Mouse (Mus musculus) CH12.LX (cell line): ENCODE measurements around the gene Zbtb42. TPM values are rescaled to one million over a fixed set of nuclear protein-coding genes. Genes with fewer than 3 reads are reported as not detected.

ENCODE experiments used
- DNase-seq: peaks from one replicate; pipeline ENCODE4 v3.0.0-alpha.2; 2013; ENCODE audit errors: extremely low read depth
- H3K27ac ChIP-seq: 2 replicates; pipeline ENCODE4 v1.5.1; 2012; ENCODE audit warnings: low read depth, mild to moderate bottlenecking, control low read depth, moderate library complexity; ENCODE audit not compliant: insufficient read depth
- H3K27me3 ChIP-seq: replicated peaks from 2 replicates; pipeline ENCODE3; 2012; ENCODE audit warnings: inconsistent platforms
- H3K36me3 ChIP-seq, 2 experiments: replicated peaks in 1 of 2; 2 replicates each; pipeline versions ENCODE3 to v1.6.1; 2012; ENCODE audit warnings: inconsistent platforms in 1 of 2, low read length in 1 of 2, mild to moderate bottlenecking in 1 of 2, mixed read lengths in 1 of 2, moderate library complexity in 1 of 2; ENCODE audit not compliant: control insufficient read depth in 1 of 2, insufficient read depth in 1 of 2
- H3K4me1 ChIP-seq, 2 experiments: 2 replicates each; pipeline ENCODE4 v1.6.1; 2012; ENCODE audit warnings: inconsistent platforms in 1 of 2, moderate library complexity in 1 of 2; ENCODE audit not compliant: insufficient read depth in 2 of 2, control insufficient read depth in 1 of 2
- H3K4me2 ChIP-seq: 2 replicates; pipeline ENCODE4 v1.6.1; 2012; ENCODE audit warnings: low read depth, mild to moderate bottlenecking, control low read depth; ENCODE audit not compliant: poor library complexity, insufficient read depth, severe bottlenecking
- H3K4me3 ChIP-seq, 3 experiments: fragments of 150-350 bp in 1 of 3; sonication (generic) in 1 of 3; replicated peaks in 1 of 3; 2 replicates each; pipeline versions ENCODE3 to v1.5.1; 2011 to 2012; ENCODE audit warnings: low read depth in 2 of 3, low read length in 2 of 3, mild to moderate bottlenecking in 2 of 3, moderate library complexity in 2 of 3, control low read depth in 1 of 3, improper control_type of control experiment in 1 of 3, inconsistent platforms in 1 of 3, mixed read lengths in 1 of 3; ENCODE audit not compliant: poor library complexity in 1 of 3
- H3K79me2 ChIP-seq: replicated peaks from 2 replicates; pipeline ENCODE4 v1.6.1; 2012; ENCODE audit warnings: mild to moderate bottlenecking, moderate library complexity; ENCODE audit not compliant: control insufficient read depth, poor library complexity, insufficient read depth, severe bottlenecking; ENCODE audit errors: extremely low read depth
- H3K9ac ChIP-seq: 2 replicates; pipeline ENCODE4 v1.6.1; 2012; ENCODE audit warnings: low read depth, mild to moderate bottlenecking, control low read depth, moderate library complexity; ENCODE audit not compliant: insufficient read depth
- H3K9me3 ChIP-seq: replicated peaks from 2 replicates; pipeline ENCODE3; 2012; ENCODE audit warnings: low read length, inconsistent platforms, mixed read lengths
- BHLHE40 ChIP-seq: IDR thresholded peaks from 2 replicates; pipeline ENCODE4 v1.6.1; 2011; ENCODE audit warnings: mild to moderate bottlenecking, low read depth, low read length, improper control_type of control experiment
- CHD1 ChIP-seq: IDR thresholded peaks from 2 replicates; pipeline ENCODE4 v1.6.1; 2012; ENCODE audit warnings: low read depth, low read length, improper control_type of control experiment, inconsistent platforms
- CTCF ChIP-seq, 2 experiments: IDR thresholded peaks in 1 of 2; conservative IDR thresholded peaks in 1 of 2; 2 replicates each; pipeline ENCODE4 v1.5.1; 2011 to 2012; ENCODE audit warnings: low read depth in 2 of 2, low read length in 2 of 2, improper control_type of control experiment in 1 of 2, inconsistent platforms in 1 of 2, mild to moderate bottlenecking in 1 of 2, moderate library complexity in 1 of 2
- ELF1 ChIP-seq: IDR thresholded peaks from 2 replicates; pipeline ENCODE4 v1.6.1; 2014; ENCODE audit warnings: low read depth, mild to moderate bottlenecking, inconsistent platforms, low read length, improper control_type of control experiment
- EP300 ChIP-seq: IDR thresholded peaks from 2 replicates; pipeline ENCODE4 v1.6.1; 2011; ENCODE audit warnings: low read length, improper control_type of control experiment
- ETS1 ChIP-seq: conservative IDR thresholded peaks from 2 replicates; pipeline ENCODE4 v1.6.1; 2012; ENCODE audit warnings: low read depth, mild to moderate bottlenecking, inconsistent platforms, low read length, improper control_type of control experiment, moderate library complexity
- HCFC1 ChIP-seq: IDR thresholded peaks from 2 replicates; pipeline ENCODE4 v1.6.1; 2012; ENCODE audit warnings: low read depth, mild to moderate bottlenecking, inconsistent platforms, low read length, improper control_type of control experiment
- IRF4 ChIP-seq: IDR thresholded peaks from 2 replicates; pipeline ENCODE4 v1.6.1; 2014; ENCODE audit warnings: low read depth, mild to moderate bottlenecking, inconsistent platforms, low read length, improper control_type of control experiment
- JUN ChIP-seq: IDR thresholded peaks from 2 replicates; pipeline ENCODE4 v1.6.1; 2011; ENCODE audit warnings: low read depth, mild to moderate bottlenecking, low read length, improper control_type of control experiment, moderate library complexity; ENCODE audit not compliant: insufficient read depth
- MAFK ChIP-seq: IDR thresholded peaks from 2 replicates; pipeline ENCODE4 v1.6.1; 2011; ENCODE audit warnings: low read length, improper control_type of control experiment; ENCODE audit not compliant: insufficient replicate concordance
- MAX ChIP-seq: IDR thresholded peaks from 2 replicates; pipeline ENCODE4 v1.6.1; 2011; ENCODE audit warnings: low read length, improper control_type of control experiment
- MAZ ChIP-seq: IDR thresholded peaks from 2 replicates; pipeline ENCODE4 v1.6.1; 2012; ENCODE audit warnings: low read depth, mild to moderate bottlenecking, inconsistent platforms, low read length, improper control_type of control experiment, moderate library complexity
- MEF2A ChIP-seq: IDR thresholded peaks from 2 replicates; pipeline ENCODE4 v1.6.1; 2014; ENCODE audit warnings: low read depth, mild to moderate bottlenecking, inconsistent platforms, low read length, improper control_type of control experiment, borderline replicate concordance
- MXI1 ChIP-seq: IDR thresholded peaks from 2 replicates; pipeline ENCODE4 v1.6.1; 2011; ENCODE audit warnings: mild to moderate bottlenecking, low read depth, low read length, improper control_type of control experiment
- NRF1 ChIP-seq: IDR thresholded peaks from 2 replicates; pipeline ENCODE4 v1.6.1; 2014; ENCODE audit warnings: low read depth, mild to moderate bottlenecking, inconsistent platforms, low read length, improper control_type of control experiment, moderate library complexity
- POLR2A ChIP-seq: IDR thresholded peaks from 2 replicates; pipeline ENCODE4 v1.6.1; 2011; ENCODE audit warnings: low read depth, mild to moderate bottlenecking, improper control_type of control experiment, low read length
- RAD21 ChIP-seq: IDR thresholded peaks from 2 replicates; pipeline ENCODE4 v1.6.1; 2011; ENCODE audit warnings: low read depth, mild to moderate bottlenecking, low read length, improper control_type of control experiment, moderate library complexity
- SIN3A ChIP-seq: IDR thresholded peaks from 2 replicates; pipeline ENCODE4 v1.6.1; 2012; ENCODE audit warnings: low read length, improper control_type of control experiment, inconsistent platforms
- SMC3 ChIP-seq: IDR thresholded peaks from 2 replicates; pipeline ENCODE4 v1.6.1; 2011; ENCODE audit warnings: low read depth, low read length, improper control_type of control experiment
- TCF12 ChIP-seq: IDR thresholded peaks from 2 replicates; pipeline ENCODE4 v1.6.1; 2014; ENCODE audit warnings: low read depth, mild to moderate bottlenecking, inconsistent platforms, low read length, improper control_type of control experiment
- UBTF ChIP-seq: IDR thresholded peaks from 2 replicates; pipeline ENCODE4 v1.6.1; 2012; ENCODE audit warnings: low read depth, mild to moderate bottlenecking, inconsistent platforms, low read length, improper control_type of control experiment, moderate library complexity
- USF1 ChIP-seq: IDR thresholded peaks from 2 replicates; pipeline ENCODE4 v1.6.1; 2014; ENCODE audit warnings: low read depth, mild to moderate bottlenecking, inconsistent platforms, low read length, improper control_type of control experiment
- ZC3H11A ChIP-seq: IDR thresholded peaks from 2 replicates; pipeline ENCODE4 v1.6.1; 2012; ENCODE audit warnings: low read depth, mild to moderate bottlenecking, inconsistent platforms, low read length, improper control_type of control experiment
- ZKSCAN1 ChIP-seq: IDR thresholded peaks from 2 replicates; pipeline ENCODE4 v1.6.1; 2012; ENCODE audit warnings: low read depth, inconsistent platforms, low read length, improper control_type of control experiment, borderline replicate concordance
- ZMIZ1 ChIP-seq: IDR thresholded peaks from 2 replicates; pipeline ENCODE4 v1.6.1; 2012; ENCODE audit warnings: low read depth, mild to moderate bottlenecking, inconsistent platforms, low read length, improper control_type of control experiment
- ZNF384 ChIP-seq: IDR thresholded peaks from 2 replicates; pipeline ENCODE4 v1.6.1; 2012; ENCODE audit warnings: low read depth, low read length, improper control_type of control experiment, inconsistent platforms
- dilution Hi-C: fragments of 300-500 bp; cut with MboI; formaldehyde crosslinking; loops from 2 replicates; pipeline ENCODE4 v1.14.3; 2020; ENCODE audit warnings: low sequenced_read_pairs; ENCODE audit not compliant: extremely low pct_unique_long_range_greater_than_20kb, extremely low pct_ligation_motif_present
- in situ Hi-C: fragments of 300-500 bp; cut with MboI; formaldehyde crosslinking; loops from 3 replicates; pipeline ENCODE4 v1.14.3; 2019; ENCODE audit warnings: low sequenced_read_pairs, low pct_ligation_motif_present, low pct_unique_long_range_greater_than_20kb, mixed read lengths
- polyA plus RNA-seq: library from polyadenylated mRNA; unstranded; fragments of >175 nt; gene quantifications from 2 replicates; pipeline ENCODE4 v1.2.1, GENCODE M21; 2012; ENCODE audit warnings: low read depth; ENCODE audit not compliant: insufficient read length
- total RNA-seq, 2 experiments: library from RNA; depleted of rRNA; stranded (reverse); fragments of 300-350 nt in 1 of 2; fragments of >200 nt in 1 of 2; gene quantifications; 2 replicates each; pipeline ENCODE4 v1.2.3; 2012 to 2014

The Zbtb42 gene
- total and polyA plus RNA-seq, 3 experiments: 0.11 to 0.30 TPM; not detected in 1

DNA sequence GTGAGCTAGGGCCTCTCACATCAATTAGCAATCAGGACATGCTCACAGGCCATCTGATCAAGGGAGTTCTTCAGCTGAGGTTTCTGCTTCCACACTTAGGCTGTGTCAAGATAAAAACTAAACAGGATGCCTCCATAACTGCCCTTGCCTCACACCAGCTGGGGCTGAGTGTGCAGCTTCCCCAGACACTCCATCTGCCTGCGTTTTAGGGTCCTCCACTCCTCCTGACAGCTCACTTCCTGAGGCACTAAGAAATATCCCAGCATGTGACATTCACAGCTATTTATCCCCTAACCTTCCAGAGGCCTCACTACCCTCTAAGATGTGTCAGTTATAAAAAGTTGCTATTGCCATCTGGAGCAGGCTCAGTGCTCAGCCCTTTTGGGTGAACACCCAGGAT, 47.2 kb upstream of the Zbtb42 start:
- H3K4me2 ChIP-seq: no peak overlapping the region
- no peaks in the 10 kb centered on the region for H3K27me3 ChIP-seq
- dilution Hi-C loops: no loop called here
- H3K9ac ChIP-seq: no peak overlapping the region
- H3K79me2 ChIP-seq: no peaks in the 10 kb centered on the region
- H3K27ac ChIP-seq: no peak overlapping the region
- in situ Hi-C loops: no loop called here
- H3K36me3 ChIP-seq: peaks cover 0 to 41% of the 10 kb centered on the region in 2 experiments
- peaks cover 21 to 56% of the 10 kb centered on the region in 2 experiments for H3K4me1 ChIP-seq
- no peaks in the 10 kb centered on the region for H3K9me3 ChIP-seq
- TF ChIP-seq USF1: no peak
- TF ChIP-seq UBTF: no peak
- no peak for TF ChIP-seq BHLHE40
- no peak for TF ChIP-seq ZNF384
- no peak for TF ChIP-seq ZMIZ1
- no peak for TF ChIP-seq CTCF (conservative IDR thresholded peaks at IDR 0.05 in 1 of 2, IDR thresholded peaks at IDR 0.05 in 1 of 2; ENCODE audit: low read depth in 2 of 2, low read length in 2 of 2)
- TF ChIP-seq MEF2A: no peak
- no peak for TF ChIP-seq POLR2A
- no peak for TF ChIP-seq SMC3
- TF ChIP-seq MXI1: no peak
- TF ChIP-seq ELF1: no peak
- no peak for TF ChIP-seq ZKSCAN1
- TF ChIP-seq ETS1: no peak
- no peak for TF ChIP-seq SIN3A
- no peak for TF ChIP-seq ZC3H11A
- H3K4me3 ChIP-seq: no peak overlapping the region
- DNase-seq: no peak

DNA sequence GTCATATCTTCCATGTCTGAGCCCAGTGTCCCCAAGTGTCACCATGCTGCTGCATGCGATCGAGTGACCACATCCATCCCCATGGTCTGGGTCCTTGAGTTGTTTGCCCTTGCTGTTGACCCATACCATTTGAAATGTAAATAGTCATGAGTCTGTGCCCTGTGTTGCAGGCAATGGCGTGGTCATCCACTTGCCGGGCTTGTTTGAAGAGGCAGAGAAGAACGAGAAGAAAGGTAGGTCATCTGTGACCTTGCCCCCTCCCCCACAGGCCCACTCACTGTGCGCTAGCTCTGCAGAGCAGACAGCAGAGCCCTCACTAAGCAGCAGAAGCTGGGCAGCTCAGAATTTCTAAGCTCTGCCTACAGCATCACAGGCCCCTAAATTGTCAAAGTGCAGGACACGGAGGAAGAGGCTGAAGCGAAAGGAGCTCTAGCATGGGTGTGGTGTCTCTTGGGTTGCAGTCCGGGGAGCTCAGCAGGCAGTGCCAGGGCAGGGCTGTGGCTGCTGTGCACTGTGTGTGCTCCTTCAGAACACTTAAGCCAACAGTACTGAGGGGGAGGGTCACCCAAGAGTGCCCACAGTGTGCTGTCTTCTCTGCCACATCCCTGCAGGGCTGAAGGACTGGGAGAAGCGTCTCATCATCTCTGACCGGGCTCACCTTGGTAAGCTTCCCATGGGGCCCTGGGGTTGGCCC, 46.4 kb upstream of the Zbtb42 start:
- TF ChIP-seq CTCF (conservative IDR thresholded peaks at IDR 0.05 in 1 of 2, IDR thresholded peaks at IDR 0.05 in 1 of 2; ENCODE audit: low read depth in 2 of 2, low read length in 2 of 2) (no peak), EP300 (no peak), SIN3A (no peak), NRF1 (no peak), TCF12 (no peak), USF1 (no peak), RAD21 (no peak), ZMIZ1 (no peak), BHLHE40 (no peak), MEF2A (no peak), IRF4 (no peak), HCFC1 (no peak), CHD1 (no peak), MAFK (no peak), POLR2A (no peak), MAX (no peak), MAZ (no peak), JUN (no peak)
- no peak for DNase-seq
- H3K4me2 ChIP-seq: no peak overlapping the region
- H3K36me3 ChIP-seq: peaks cover 0 to 49% of the 10 kb centered on the region in 2 experiments
- dilution Hi-C loops: no loop called here
- no peak overlapping the region for H3K4me3 ChIP-seq
- no peak overlapping the region for H3K9ac ChIP-seq
- no peak overlapping the region for H3K27ac ChIP-seq
- in situ Hi-C loops: no loop called here
- no peaks in the 10 kb centered on the region for H3K27me3 ChIP-seq
- no peaks in the 10 kb centered on the region for H3K79me2 ChIP-seq
- H3K9me3 ChIP-seq: no peaks in the 10 kb centered on the region
- H3K4me1 ChIP-seq: peaks cover 17 to 49% of the 10 kb centered on the region in 2 experiments
